ENCODE assay signal across 29 mouse cellular contexts in genomic region chr6:100828565-100828964, GRCm38 (mm10).
"Had no signal": no experiment of that assay in that cellular context is flagged by ENCODE, and none has a peak within 500 bp of the region (broad histone marks: within the 10 kb centered on the region; RNA-seq: fewer than 3 reads in every experiment).

No protein-coding gene starts in this region.

- H3K4me1 ChIP-seq: lung, embryonic 15.5 days; midbrain, embryonic 10.5 days; midbrain, embryonic 12.5 days; midbrain, embryonic 13.5 days; midbrain, embryonic 15.5 days had no signal

- H3K27ac ChIP-seq: left cerebral cortex, adult 2 months; limb, embryonic 10.5 days; limb, embryonic 12.5 days; limb, embryonic 13.5 days; limb, embryonic 15.5 days; liver, embryonic 12.5 days; liver, embryonic 13.5 days; liver, embryonic 14.5 days; liver, embryonic 15.5 days; lung, embryonic 15.5 days; macrophage; midbrain, embryonic 10.5 days; midbrain, embryonic 12.5 days; midbrain, embryonic 13.5 days; midbrain, embryonic 15.5 days had no signal

- H3K9me3 ChIP-seq: limb, embryonic 10.5 days; limb, embryonic 12.5 days; limb, embryonic 13.5 days; limb, embryonic 15.5 days; liver, embryonic 12.5 days; liver, embryonic 13.5 days; liver, embryonic 15.5 days; lung, embryonic 15.5 days; midbrain, embryonic 10.5 days; midbrain, embryonic 12.5 days; midbrain, embryonic 13.5 days; midbrain, embryonic 15.5 days had no signal

- H3K9ac ChIP-seq: limb, embryonic 12.5 days; limb, embryonic 13.5 days; limb, embryonic 15.5 days; liver, embryonic 12.5 days; liver, embryonic 13.5 days; liver, embryonic 14.5 days; liver, embryonic 15.5 days; liver, postnatal 0 days; lung, embryonic 14.5 days; lung, embryonic 15.5 days; midbrain, embryonic 12.5 days; midbrain, embryonic 13.5 days; midbrain, embryonic 15.5 days had no signal

- H3K27me3 ChIP-seq: limb, embryonic 12.5 days; limb, embryonic 13.5 days; limb, embryonic 15.5 days; liver, embryonic 12.5 days; liver, embryonic 13.5 days; liver, embryonic 15.5 days; lung, embryonic 15.5 days; midbrain, embryonic 12.5 days; midbrain, embryonic 13.5 days; midbrain, embryonic 15.5 days had no signal

- H3K4me2 ChIP-seq: limb, embryonic 12.5 days; limb, embryonic 13.5 days; limb, embryonic 15.5 days; liver, embryonic 11.5 days; liver, embryonic 12.5 days; liver, embryonic 13.5 days; liver, embryonic 15.5 days; lung, embryonic 14.5 days; lung, embryonic 15.5 days; midbrain, embryonic 11.5 days; midbrain, embryonic 12.5 days; midbrain, embryonic 13.5 days; midbrain, embryonic 15.5 days had no signal

- H3K4me3 ChIP-seq: left cerebral cortex, adult 2 months; limb, embryonic 10.5 days; limb, embryonic 12.5 days; limb, embryonic 13.5 days; limb, embryonic 15.5 days; liver, embryonic 12.5 days; liver, embryonic 13.5 days; liver, embryonic 15.5 days; lung, embryonic 15.5 days; megakaryocyte, embryonic 14.5 days; midbrain, embryonic 10.5 days; midbrain, embryonic 12.5 days; midbrain, embryonic 13.5 days; midbrain, embryonic 15.5 days; myocyte had no signal

- DNase-seq: left cerebral cortex, postnatal 4 days; liver; liver, embryonic 13.5 days; liver, postnatal 0 days; lung, adult 18-20 months; lung, adult 2 months; lung, embryonic 14.5 days; lung, postnatal 10 days; lung, postnatal 14 days; lung, postnatal 36 days; midbrain, embryonic 14.5 days had no signal

- H3K36me3 ChIP-seq: limb, embryonic 10.5 days; limb, embryonic 12.5 days; limb, embryonic 13.5 days; limb, embryonic 15.5 days; liver, embryonic 12.5 days; liver, embryonic 13.5 days; liver, embryonic 15.5 days; lung, embryonic 15.5 days; midbrain, embryonic 10.5 days; midbrain, embryonic 12.5 days; midbrain, embryonic 13.5 days; midbrain, embryonic 15.5 days had no signal
